Mouse (Mus musculus): ENCODE data around the gene Srsf3. TPM values are rescaled to one million over a fixed set of nuclear protein-coding genes. Genes with fewer than 3 reads are reported as not detected.

The Srsf3 gene
- total RNA-seq, 2 experiments from 2014 or later, result 136 to 144 TPM

DNA sequence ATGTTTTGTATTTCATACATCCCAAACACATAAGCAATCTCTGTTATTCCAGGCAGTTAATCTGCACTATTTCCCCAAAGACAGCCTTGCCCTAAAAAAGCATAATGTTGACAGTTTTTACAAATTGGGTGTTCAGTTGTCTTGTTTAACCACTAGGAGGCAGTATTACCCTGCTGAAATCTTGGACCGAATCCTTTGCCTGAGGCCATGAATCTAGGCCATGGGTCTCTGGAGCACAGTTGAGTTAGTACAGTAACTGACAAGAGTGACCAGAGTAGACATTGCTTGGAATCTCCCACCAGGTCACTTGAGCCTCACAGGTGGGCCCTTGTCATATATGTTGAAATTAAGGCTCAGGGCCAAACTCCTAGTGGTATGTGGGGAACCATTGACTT lies 12.5 kb downstream of the Srsf3 start:
- DNase-seq (ENCODE audit: low spot score in 2 of 2), result no peak

- peak in 1 of 2 experiments; percentile 13 for DNase-seq (ENCODE audit: low spot score in 2 of 2)
Observed at GRCm38 (mm10) chr17:29045741-29046530, 13.5 kb downstream of the Srsf3 start.

DNA sequence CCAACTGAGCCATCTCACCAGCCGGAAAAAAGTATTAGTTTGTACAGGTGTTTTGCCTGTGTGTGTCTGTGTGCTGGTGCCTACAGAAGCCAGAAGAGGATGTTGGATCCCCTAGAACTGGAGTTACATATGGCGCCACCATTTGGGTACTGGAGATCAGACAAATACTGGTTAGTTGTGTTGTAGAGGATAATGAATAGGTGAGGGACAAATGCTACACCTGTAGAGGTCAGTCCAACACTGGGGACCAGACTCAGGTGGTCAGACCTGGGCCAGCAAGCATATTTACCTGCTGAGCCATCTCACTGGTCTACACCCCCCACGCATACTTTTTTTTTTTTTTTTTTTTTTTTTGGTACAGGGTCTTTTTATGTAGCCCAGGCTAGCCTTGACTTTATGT lies 14.4 kb downstream of the Srsf3 start:
- DNase-seq (ENCODE audit: low spot score in 2 of 2), result no peak

DNA sequence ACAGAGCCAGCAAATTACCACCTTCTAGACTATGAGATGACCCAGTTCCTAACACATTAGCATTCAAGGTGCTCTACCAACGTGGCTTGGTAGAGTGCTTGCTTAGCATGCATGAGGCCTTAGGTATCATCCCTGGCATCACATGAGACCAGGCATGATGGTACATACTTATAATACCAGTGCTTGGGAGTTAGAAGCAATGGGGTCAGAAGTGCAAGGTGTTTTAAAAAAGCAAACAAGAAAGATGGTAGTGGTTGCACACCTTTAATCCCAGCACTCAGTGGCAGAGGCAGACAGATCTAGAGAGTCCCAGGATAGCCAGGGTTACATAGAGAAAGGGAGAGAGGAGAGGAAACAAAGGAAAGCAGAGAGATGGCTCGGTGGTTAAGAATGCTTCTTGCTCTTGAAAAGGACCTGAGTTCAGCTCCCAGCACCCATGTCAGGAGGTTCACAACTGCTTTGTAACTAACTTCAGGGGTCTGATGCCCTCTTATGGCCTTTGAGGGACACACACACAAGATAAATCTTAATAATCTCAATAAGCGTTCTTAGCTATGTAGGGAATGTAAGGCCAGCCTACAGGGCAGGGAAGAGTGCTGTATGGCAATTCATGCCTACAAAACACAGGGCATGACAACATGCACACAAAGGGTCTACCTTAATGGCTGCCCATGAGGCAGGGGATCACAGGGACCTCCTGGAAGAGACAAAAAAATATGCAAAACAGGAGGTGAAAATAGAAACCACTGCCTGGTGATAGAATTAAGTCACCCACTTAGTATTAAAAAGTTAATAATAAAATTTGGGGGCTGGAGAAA lies 15.5 kb downstream of the Srsf3 start:
- DNase-seq (ENCODE audit: low spot score in 2 of 2), result no peak

DNA sequence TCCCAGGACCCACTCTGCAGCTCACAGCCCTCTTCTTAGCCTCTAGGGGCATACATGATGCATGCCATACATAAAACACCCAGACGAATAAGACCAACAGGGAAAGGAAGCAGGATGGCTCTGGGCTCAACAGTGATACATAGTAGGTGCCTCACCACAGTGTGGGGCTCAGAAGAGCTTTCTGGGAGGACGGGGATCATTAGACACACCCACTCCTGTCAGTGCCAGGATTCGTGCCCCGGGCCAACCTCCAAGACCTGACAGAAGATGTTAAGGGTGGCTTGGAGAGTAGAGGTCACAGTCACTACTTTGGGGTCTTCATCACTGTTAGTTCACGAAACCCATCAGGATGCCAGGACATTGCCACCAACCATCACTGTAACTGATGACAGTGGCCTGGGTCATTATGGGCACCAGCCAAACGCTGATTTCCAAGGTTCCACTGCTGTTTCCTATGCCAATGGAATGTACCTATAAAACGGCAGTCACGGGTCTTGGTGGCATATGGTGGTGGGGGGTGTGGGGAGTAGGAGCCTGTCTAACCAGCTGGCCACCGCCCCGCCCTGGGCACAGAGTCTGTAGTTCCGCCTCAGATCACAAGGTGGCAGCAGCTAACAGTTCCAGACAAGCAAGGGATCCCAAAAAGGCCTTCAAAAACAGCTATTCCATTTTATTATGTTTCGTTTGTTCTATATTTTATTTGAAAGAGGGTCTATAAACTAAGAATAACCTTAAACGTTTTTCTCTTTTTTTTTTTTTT lies 16.5 kb downstream of the Srsf3 start:
- DNase-seq (ENCODE audit: low spot score in 2 of 2), result peak; percentile 74 to 94

- no peak for DNase-seq (ENCODE audit: low spot score in 2 of 2)
Observed at GRCm38 (mm10) chr17:29049508-29049889, 17.1 kb downstream of the Srsf3 start.

DNA sequence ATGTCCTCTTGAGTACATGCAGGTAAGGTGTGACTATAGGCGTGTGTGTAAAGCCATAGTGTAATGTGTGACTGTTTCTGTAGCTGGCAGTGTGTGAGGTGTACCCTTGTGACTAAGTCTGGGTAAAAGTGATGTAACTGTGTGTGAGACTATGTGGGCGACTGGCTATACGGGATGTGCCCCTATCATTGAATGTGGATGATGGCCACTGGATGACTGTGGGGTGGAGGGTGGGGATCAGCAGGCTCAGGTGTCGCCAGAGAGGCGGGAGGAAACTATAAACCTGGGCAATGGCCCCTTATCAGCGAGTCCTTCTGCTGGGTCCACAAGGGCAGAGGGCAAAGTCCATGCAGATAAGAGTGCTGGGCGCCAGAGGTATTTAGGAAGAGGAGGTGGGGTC lies 17.5 kb downstream of the Srsf3 start:
- DNase-seq (ENCODE audit: low spot score in 2 of 2), result no peak

DNA sequence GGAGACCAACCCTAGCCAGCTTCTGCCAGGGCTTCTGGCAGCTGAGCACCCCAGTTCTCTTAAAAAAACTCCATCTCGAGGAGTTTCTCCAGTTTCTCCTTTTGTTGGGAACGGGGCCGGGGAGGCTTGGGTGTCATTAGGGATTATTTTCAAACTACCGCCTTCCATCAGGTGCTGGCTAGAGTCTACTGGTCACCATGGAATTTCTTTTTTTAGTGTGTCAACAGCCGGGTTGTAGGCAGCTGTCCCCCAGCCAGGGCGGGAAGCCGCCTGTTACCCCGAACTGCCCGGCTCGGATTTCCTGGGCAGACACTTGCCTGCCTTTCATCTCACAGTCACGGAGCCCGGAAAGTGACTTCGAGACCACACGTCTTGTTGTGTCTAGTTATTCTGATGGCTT lies 18.4 kb downstream of the Srsf3 start:
- no peak for DNase-seq (ENCODE audit: low spot score in 2 of 2)

GRCm38 (mm10) chr17:29053067-29053466 lies 20.6 kb downstream of the Srsf3 start:
- no peak for DNase-seq (ENCODE audit: low spot score in 2 of 2)

- DNase-seq (ENCODE audit: low spot score in 2 of 2), result no peak
Observed at GRCm38 (mm10) chr17:29053841-29054240, 21.4 kb downstream of the Srsf3 start.

DNA sequence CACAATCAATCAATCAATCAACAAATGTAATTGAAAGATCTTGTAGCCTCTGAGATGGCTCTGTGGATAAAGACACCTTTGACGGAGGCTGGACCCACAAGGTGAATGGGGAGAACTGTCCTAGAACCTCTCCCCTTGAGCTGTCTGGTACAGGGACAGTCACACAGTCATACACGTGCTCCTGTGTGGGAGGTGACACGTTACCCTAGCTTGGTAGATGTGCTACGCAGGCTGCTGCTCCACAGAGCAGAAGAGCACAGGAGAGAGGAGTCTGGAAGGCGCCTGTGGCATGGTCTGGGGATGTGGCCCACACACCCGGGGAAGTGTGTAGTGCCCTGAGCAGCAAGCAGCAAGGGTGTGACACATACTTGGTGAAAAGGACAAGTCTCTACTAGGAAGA lies 22.0 kb downstream of the Srsf3 start:
- no peak for DNase-seq (ENCODE audit: low spot score in 2 of 2)

- no peak for DNase-seq (ENCODE audit: low spot score in 2 of 2)
Observed at GRCm38 (mm10) chr17:29055586-29055985, 23.2 kb downstream of the Srsf3 start.

DNA sequence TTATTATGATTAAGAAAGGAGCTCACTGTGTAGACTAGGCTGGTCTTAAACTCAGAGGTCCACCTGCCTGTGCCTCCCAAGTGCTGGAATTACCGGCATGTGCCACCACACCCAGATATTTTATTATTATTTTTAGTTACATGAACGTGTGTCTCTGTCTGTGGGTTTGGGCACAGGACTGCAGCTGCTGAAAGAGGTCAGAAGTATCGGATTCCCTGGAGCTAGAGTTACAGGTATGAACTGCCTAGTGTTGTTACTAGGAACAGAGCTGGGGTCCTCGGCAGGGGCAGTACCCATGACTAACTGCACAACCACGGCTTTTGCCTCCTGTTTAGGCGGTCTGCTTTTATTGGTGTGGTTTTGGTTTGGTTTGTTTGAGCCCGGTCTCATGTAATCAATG lies 23.8 kb downstream of the Srsf3 start:
- no peak for DNase-seq (ENCODE audit: low spot score in 2 of 2)

DNA sequence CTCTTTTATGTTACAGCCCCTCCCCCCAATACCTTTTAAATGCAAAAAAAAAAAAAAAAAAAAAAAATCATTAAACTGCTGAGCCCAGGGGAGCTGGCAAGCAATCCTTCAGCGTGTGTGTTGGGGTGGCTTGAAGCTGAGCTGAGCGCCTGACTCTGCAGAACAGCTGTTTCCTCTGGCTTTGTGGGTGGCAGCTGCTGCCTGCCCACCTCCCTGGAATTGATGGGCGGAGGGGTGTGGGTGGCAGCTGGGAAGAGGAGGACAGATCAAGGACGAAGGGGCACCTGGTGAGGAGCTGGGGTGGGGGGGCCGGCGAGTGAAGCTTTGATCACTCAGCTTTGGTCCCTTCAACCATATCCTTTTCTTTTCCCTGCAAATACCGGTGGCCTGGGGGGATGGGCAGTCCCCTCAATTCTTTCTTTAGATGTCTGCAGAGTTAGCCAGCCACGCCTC lies 24.3 kb downstream of the Srsf3 start:
- DNase-seq (ENCODE audit: low spot score in 2 of 2), result no peak

GRCm38 (mm10) chr17:29057361-29057890 lies 25.0 kb downstream of the Srsf3 start:
- no peak for DNase-seq (ENCODE audit: low spot score in 2 of 2)

GRCm38 (mm10) chr17:29057961-29058360 lies 25.5 kb downstream of the Srsf3 start:
- DNase-seq (ENCODE audit: low spot score in 2 of 2), result no peak

GRCm38 (mm10) chr17:29058487-29058886 lies 26.1 kb downstream of the Srsf3 start:
- no peak for DNase-seq (ENCODE audit: low spot score in 2 of 2)

DNA sequence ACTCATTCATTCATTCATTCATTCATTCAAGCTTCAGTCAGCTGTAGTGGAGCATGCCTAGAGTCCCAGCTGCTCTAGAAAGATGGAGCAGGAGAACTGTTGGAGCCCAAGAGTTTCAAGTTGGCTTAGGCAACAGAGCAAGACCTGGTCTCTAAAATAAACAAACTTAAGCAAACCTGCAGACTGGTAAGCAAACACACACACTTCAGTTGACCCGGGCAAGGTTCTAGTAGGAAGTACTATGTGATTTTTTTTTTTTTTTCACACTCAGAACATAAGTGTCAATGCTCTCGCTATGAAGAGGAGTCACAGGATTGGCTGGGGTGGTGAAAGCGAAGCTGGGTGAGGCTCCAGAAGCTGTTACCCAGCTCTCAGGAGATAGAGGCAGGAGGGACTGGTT lies 27.2 kb downstream of the Srsf3 start:
- no peak for DNase-seq (ENCODE audit: low spot score in 2 of 2)

GRCm38 (mm10) chr17:29060946-29061345 lies 28.5 kb downstream of the Srsf3 start:
- DNase-seq (ENCODE audit: low spot score in 2 of 2), result no peak

DNA sequence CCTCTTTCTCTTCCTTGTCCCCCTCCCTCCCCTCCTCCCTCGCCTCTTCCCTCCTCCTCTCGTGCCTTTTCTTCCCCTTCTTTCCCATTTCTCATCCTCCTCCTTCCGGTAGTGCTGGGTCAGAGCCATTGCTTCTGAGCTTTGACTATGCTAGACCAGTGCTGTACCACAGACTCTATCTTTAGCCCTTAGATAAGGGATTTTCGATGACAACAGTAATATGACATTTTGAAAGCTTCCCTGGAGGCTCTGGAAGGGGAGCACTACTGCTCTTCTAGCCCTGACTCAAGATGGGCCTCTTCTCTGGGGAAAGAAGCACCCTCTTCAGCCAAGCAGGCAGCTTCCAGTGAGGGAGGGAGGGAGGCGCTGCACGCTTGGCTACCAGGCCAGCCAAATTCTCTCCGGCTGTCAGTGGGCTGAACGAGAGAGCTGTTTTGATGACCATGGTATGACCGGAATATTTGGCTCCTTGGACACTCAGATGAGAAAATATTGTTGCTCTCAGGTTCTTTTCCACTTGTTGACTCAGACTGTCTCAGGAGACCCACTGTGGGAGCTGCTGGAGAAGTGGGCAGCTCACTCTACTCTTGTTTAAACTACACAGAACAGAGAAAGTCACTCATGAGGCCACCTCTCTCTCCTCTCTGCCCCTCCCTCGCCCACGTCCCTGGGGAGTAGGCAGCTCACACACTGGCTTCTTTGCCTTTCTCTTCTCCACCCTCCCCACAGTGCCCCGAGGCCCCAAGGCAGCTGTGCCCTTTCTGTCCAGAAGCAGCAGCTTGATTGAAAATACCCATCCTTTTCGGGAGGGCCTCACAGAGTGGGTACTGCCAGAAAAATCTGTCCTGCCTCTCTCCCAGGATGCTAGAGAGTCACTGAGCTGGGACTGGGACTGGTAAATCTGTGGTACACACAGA lies 29.9 kb downstream of the Srsf3 start:
- no peak for DNase-seq (ENCODE audit: low spot score in 2 of 2)
